Mouse (Mus musculus) liver, adult 2 months (tissue): ENCODE measurements around the gene Gata5.

Experiments
- CTCF ChIP-seq: fragments of 200-500 bp; IDR thresholded peaks from 2 replicates; pipeline ENCODE4 v1.5.1; 2011; ENCODE audit warnings: low read depth, low read length, control low read depth
- POLR2A ChIP-seq: fragments of 200-500 bp; IDR thresholded peaks from 2 replicates; pipeline ENCODE4 v1.6.1; 2011; ENCODE audit warnings: low read length, control low read depth; ENCODE audit not compliant: insufficient read depth; ENCODE audit errors: extremely low read depth

DNA sequence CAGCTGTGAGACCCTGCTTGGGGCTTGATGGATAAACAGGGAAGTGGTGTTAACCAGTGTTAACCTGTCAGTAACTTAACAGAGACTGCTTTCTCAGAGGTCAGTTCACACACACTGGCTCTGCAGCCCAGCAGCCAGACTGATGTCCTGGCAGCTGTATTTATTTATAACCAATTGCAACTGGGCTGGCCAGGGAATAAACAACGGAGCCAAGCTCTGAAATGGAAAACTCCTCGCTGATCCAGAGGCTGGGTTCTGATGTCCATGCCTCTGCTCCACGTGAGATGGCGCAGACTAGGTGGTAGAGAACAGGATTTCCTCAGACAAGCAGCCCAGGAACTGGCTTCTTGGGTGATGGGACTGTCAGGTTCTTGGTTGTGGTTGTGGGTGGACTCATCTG, 42.5 kb downstream of the Gata5 start:
- TF ChIP-seq CTCF (no peak), POLR2A (no peak)
